Comparison of ENCODE assay signal across 26 mouse cellular contexts in genomic region chr7:100933520-100933919, GRCm38 (mm10). TPM values are rescaled to one million over a fixed set of nuclear protein-coding genes. Genes with fewer than 3 reads are reported as not detected.
DNase-seq lines count a peak whose midpoint lies in the region; ATAC-seq and TF ChIP-seq lines count a peak whose summit lies in the region.
"Had no signal": no experiment of that assay in that cellular context is flagged by ENCODE, and none has a peak within 500 bp of the region (broad histone marks: within the 10 kb centered on the region; RNA-seq: fewer than 3 reads in every experiment).

No protein-coding gene starts in this region.

- no peaks in the 10 kb centered on the region for H3K27me3 ChIP-seq in heart, postnatal 0 days (ENCODE audit: control insufficient read depth, insufficient read depth, low read length)
- H3K27me3 ChIP-seq in kidney, embryonic 16.5 days (ENCODE audit: insufficient read depth, low read length): no peaks in the 10 kb centered on the region
- H3K27me3 ChIP-seq in lung, embryonic 16.5 days (ENCODE audit: control insufficient read depth, insufficient read depth, low read depth, low read length): no peaks in the 10 kb centered on the region
- no peaks in the 10 kb centered on the region for H3K27me3 ChIP-seq in stomach, embryonic 16.5 days (ENCODE audit: control insufficient read depth, insufficient read depth, low read length)
- H3K27me3 ChIP-seq: stomach, embryonic 15.5 days had no signal

- H3K4me3 ChIP-seq in heart, postnatal 0 days (ENCODE audit: low read depth, low read length): no peak overlapping the region
- H3K4me3 ChIP-seq in kidney, embryonic 16.5 days (ENCODE audit: low read length): no peak overlapping the region
- H3K4me3 ChIP-seq in lung, embryonic 16.5 days (ENCODE audit: low read length): no peak overlapping the region
- H3K4me3 ChIP-seq in stomach, embryonic 16.5 days (replicated peaks; ENCODE audit: low read length): no peak overlapping the region

- H3K9me3 ChIP-seq in heart, postnatal 0 days (replicated peaks; ENCODE audit: control insufficient read depth, low read length): no peaks in the 10 kb centered on the region
- no peaks in the 10 kb centered on the region for H3K9me3 ChIP-seq in kidney, embryonic 16.5 days (ENCODE audit: low read length)
- H3K9me3 ChIP-seq in lung, embryonic 16.5 days (ENCODE audit: control insufficient read depth, low read length): no peaks in the 10 kb centered on the region
- no peaks in the 10 kb centered on the region for H3K9me3 ChIP-seq in stomach, embryonic 16.5 days (replicated peaks; ENCODE audit: control insufficient read depth, low read length)
- H3K9me3 ChIP-seq: forebrain, embryonic 13.5 days; hindbrain, embryonic 13.5 days; liver, embryonic 12.5 days; midbrain, embryonic 13.5 days; stomach, embryonic 15.5 days had no signal

- no peak overlapping the region for H3K4me2 ChIP-seq in heart, postnatal 0 days (ENCODE audit: low read depth, low read length)
- H3K4me2 ChIP-seq in kidney, embryonic 16.5 days (replicated peaks; ENCODE audit: low read depth, low read length): no peak overlapping the region
- H3K4me2 ChIP-seq in lung, embryonic 16.5 days (ENCODE audit: low read depth, low read length): peak overlapping the region; percentile 96
- peak overlapping the region; percentile 88; the same call in 1 of the 2 replicates for H3K4me2 ChIP-seq in stomach, embryonic 16.5 days (ENCODE audit: low read depth, low read length)

- peak; percentile 3 for DNase-seq in heart, postnatal 0 days (ENCODE audit: low spot score)
- DNase-seq in heart, adult 8-10 months (ENCODE audit: low spot score): no peak
- peak; percentile 56 for DNase-seq in kidney, postnatal 14 days
- DNase-seq in lung, postnatal 36 days: no peak
- DNase-seq: adrenal gland, postnatal 36 days; cerebellum, adult 2 months; gastrocnemius, postnatal 25 days; heart, adult 11 months; heart, postnatal 4 days; layer of hippocampus, postnatal 36 days; left cerebral cortex, postnatal 4 days; lung, adult 18-20 months; retina, postnatal 1 day; right cerebral cortex, postnatal 14 days; thymus, postnatal 25 days had no signal

- peaks cover 13% of the 10 kb centered on the region; the same call in 1 of the 2 replicates for H3K4me1 ChIP-seq in heart, postnatal 0 days (ENCODE audit: control insufficient read depth, insufficient read depth)
- peaks cover 28% of the 10 kb centered on the region for H3K4me1 ChIP-seq in kidney, embryonic 16.5 days (ENCODE audit: insufficient read depth, low read length)
- H3K4me1 ChIP-seq in lung, embryonic 16.5 days (replicated peaks; ENCODE audit: control insufficient read depth, insufficient read depth, low read length): peaks cover 29% of the 10 kb centered on the region
- peaks cover 26% of the 10 kb centered on the region for H3K4me1 ChIP-seq in stomach, embryonic 16.5 days (ENCODE audit: control insufficient read depth, insufficient read depth, low read length)

- no peak for ATAC-seq in heart, postnatal 0 days (ENCODE audit: insufficient read depth, low read depth)
- no peak for ATAC-seq in kidney, embryonic 16.5 days (ENCODE audit: low FRiP score, low TSS enrichment)
- no peak for ATAC-seq in lung, embryonic 16.5 days (ENCODE audit: low read depth)
- ATAC-seq in stomach, embryonic 16.5 days (ENCODE audit: insufficient read depth, low FRiP score): no peak

- H3K36me3 ChIP-seq in heart, postnatal 0 days (replicated peaks; ENCODE audit: control insufficient read depth, insufficient read depth, low read length): no peaks in the 10 kb centered on the region
- H3K36me3 ChIP-seq in kidney, embryonic 16.5 days (ENCODE audit: insufficient read depth, low read length): peaks cover 3% of the 10 kb centered on the region; the same call in 1 of the 2 replicates
- peaks cover 2% of the 10 kb centered on the region; the same call in 1 of the 2 replicates for H3K36me3 ChIP-seq in lung, embryonic 16.5 days (ENCODE audit: control insufficient read depth, insufficient read depth, low read length)
- no peaks in the 10 kb centered on the region for H3K36me3 ChIP-seq in stomach, embryonic 16.5 days (ENCODE audit: control insufficient read depth, insufficient read depth, low read length)
- H3K36me3 ChIP-seq: hindbrain, embryonic 13.5 days; liver, embryonic 12.5 days; midbrain, embryonic 13.5 days; stomach, embryonic 15.5 days had no signal

- H3K9ac ChIP-seq in heart, postnatal 0 days (replicated peaks; ENCODE audit: low read depth, low read length): no peak overlapping the region
- no peak overlapping the region for H3K9ac ChIP-seq in kidney, embryonic 16.5 days (replicated peaks; ENCODE audit: low read length)
- H3K9ac ChIP-seq in lung, embryonic 16.5 days (ENCODE audit: low read length): 0 out of 2 replicates have a peak overlapping the region, but pooled peaks have one; percentile 14
- H3K9ac ChIP-seq in stomach, embryonic 16.5 days (ENCODE audit: low read length): no peak overlapping the region
- H3K9ac ChIP-seq: forebrain, embryonic 13.5 days; hindbrain, embryonic 13.5 days; liver, embryonic 12.5 days; midbrain, embryonic 13.5 days; stomach, embryonic 15.5 days had no signal

- no peak overlapping the region for H3K27ac ChIP-seq in heart, postnatal 0 days (ENCODE audit: low read depth)
- no peak overlapping the region; the same call in 1 of the 2 replicates for H3K27ac ChIP-seq in kidney, embryonic 16.5 days (ENCODE audit: low read length)
- H3K27ac ChIP-seq in lung, embryonic 16.5 days (ENCODE audit: low read length): no peak overlapping the region
- H3K27ac ChIP-seq in stomach, embryonic 16.5 days (ENCODE audit: low read length): no peak overlapping the region; the same call in 1 of the 2 replicates
- H3K27ac ChIP-seq: forebrain, embryonic 13.5 days; hindbrain, embryonic 13.5 days; liver, embryonic 12.5 days; macrophage; midbrain, embryonic 13.5 days had no signal

- TF ChIP-seq CTCF in heart, postnatal 0 days (IDR thresholded peaks at IDR 0.05; ENCODE audit: low read depth): no peak

- no peak for TF ChIP-seq EP300 in heart, postnatal 0 days (IDR thresholded peaks at IDR 0.05; ENCODE audit: low read depth)

RNA-seq across cellular contexts. Expression of gene Arhgef17, which starts 1.6 kb away (rescaled TPM):
- 28.4 and 42.3 TPM in 2 replicates for total RNA-seq in heart, postnatal 0 days (2014; rRNA removed; ENCODE audit: low replicate concordance)
- polyA plus RNA-seq in heart, postnatal 0 days (2015; fragmentation: Nextera tagmentation; extraction: Ambion mirVana): 2.6 and 2.8 TPM in 2 replicates
- 10 to 100 TPM; 25.0 to 36.6 (median 28.1) TPM for total RNA-seq in heart, adult 8-10 months (2022)
- polyA plus RNA-seq in kidney, embryonic 16.5 days (2015; fragmentation: Nextera tagmentation; extraction: Ambion mirVana): 10.7 and 10.8 TPM in 2 replicates
- 10.6 and 11.8 TPM in 2 replicates for polyA plus RNA-seq in lung, embryonic 16.5 days (2015; fragmentation: Nextera tagmentation; extraction: Ambion mirVana)
- 7.3 and 7.4 TPM in 2 replicates for polyA plus RNA-seq in stomach, embryonic 16.5 days (2015; fragmentation: Nextera tagmentation; extraction: Ambion mirVana)
- total RNA-seq: megakaryocyte-erythroid progenitor cell, adult 5-6 weeks had no signal
- polyA plus RNA-seq: CD4-positive, CD25-positive, alpha-beta regulatory T cell, adult 4 months had no signal

RNA-seq across cellular contexts. Expression of gene P2ry6, which starts 40.9 kb away (rescaled TPM):
- total RNA-seq in heart, postnatal 0 days (2014; rRNA removed; ENCODE audit: low replicate concordance): 1.0 and 4.5 TPM in 2 replicates
- polyA plus RNA-seq in heart, postnatal 0 days (2015; fragmentation: Nextera tagmentation; extraction: Ambion mirVana): 3.5 and 3.9 TPM in 2 replicates
- total RNA-seq in heart, adult 8-10 months (2022): 1 to 10 TPM; 2.7 to 4.0 (median 3.3) TPM
- polyA plus RNA-seq in kidney, embryonic 16.5 days (2015; fragmentation: Nextera tagmentation; extraction: Ambion mirVana): 4.8 and 5.2 TPM in 2 replicates
- 9.1 and 10.1 TPM in 2 replicates for polyA plus RNA-seq in lung, embryonic 16.5 days (2015; fragmentation: Nextera tagmentation; extraction: Ambion mirVana)
- 7.9 and 8.6 TPM in 2 replicates for polyA plus RNA-seq in stomach, embryonic 16.5 days (2015; fragmentation: Nextera tagmentation; extraction: Ambion mirVana)
- total RNA-seq: megakaryocyte-erythroid progenitor cell, adult 5-6 weeks had no signal
- polyA plus RNA-seq: CD4-positive, CD25-positive, alpha-beta regulatory T cell, adult 4 months had no signal

Comparison
In these comparisons a context has a peak if more than half of its experiments do, and no peak if none do; other contexts are left out.
1. DNase-seq: peak in heart, postnatal 0 days (single experiment) and kidney, postnatal 14 days (single experiment); none in heart, adult 8-10 months (single experiment) and lung, postnatal 36 days (single experiment).
2. H3K4me2 ChIP-seq: peak in lung, embryonic 16.5 days (single experiment) and stomach, embryonic 16.5 days (single experiment); none in heart, postnatal 0 days (single experiment) and kidney, embryonic 16.5 days (single experiment).